Mouse (Mus musculus) forebrain, embryonic 13.5 days (tissue): Measurements from ENCODE around the gene Rimbp3. TPM values are rescaled to one million over a fixed set of nuclear protein-coding genes. Genes with fewer than 3 reads are reported as not detected.
"Not testable (repeated sequence)": the region's sequence is repeated elsewhere in the genome, so short reads cannot be mapped to it uniquely, and the experiment has no call there.

ENCODE experiments used
- ATAC-seq: fragments of 200-750 bp; cut with Nextera tagmentation; 2 replicates; pipeline ENCODE4 v1.8.0; 2017
- H3K27ac ChIP-seq: fragments of 300-500 bp; sonication (generic); 2 replicates; pipeline ENCODE4 v1.5.1; 2015; ENCODE audit warnings: inconsistent platforms, mild to moderate bottlenecking, moderate library complexity
- H3K27me3 ChIP-seq: fragments of 300-500 bp; sonication (generic); 2 replicates; pipeline ENCODE4 v1.6.1; 2015; ENCODE audit warnings: mild to moderate bottlenecking, inconsistent platforms
- H3K36me3 ChIP-seq: fragments of 300-500 bp; sonication (generic); 2 replicates; pipeline ENCODE4 v1.6.1; 2015; ENCODE audit warnings: mild to moderate bottlenecking, inconsistent platforms; ENCODE audit not compliant: poor library complexity, severe bottlenecking
- H3K4me1 ChIP-seq: fragments of 300-500 bp; sonication (generic); 2 replicates; pipeline ENCODE4 v1.6.1; 2015; ENCODE audit warnings: inconsistent platforms
- H3K4me2 ChIP-seq: fragments of 300-500 bp; sonication (generic); 2 replicates; pipeline ENCODE4 v1.6.1; 2015; ENCODE audit warnings: inconsistent platforms, mild to moderate bottlenecking, moderate library complexity
- H3K4me3 ChIP-seq: fragments of 300-500 bp; sonication (generic); 2 replicates; pipeline ENCODE4 v1.5.1; 2015; ENCODE audit warnings: mild to moderate bottlenecking, inconsistent platforms
- H3K9ac ChIP-seq: fragments of 300-500 bp; sonication (generic); 2 replicates; pipeline ENCODE4 v1.6.1; 2015; ENCODE audit warnings: mild to moderate bottlenecking, inconsistent platforms
- H3K9me3 ChIP-seq: fragments of 300-500 bp; sonication (generic); replicated peaks from 2 replicates; pipeline ENCODE4 v1.6.1; 2016; ENCODE audit warnings: inconsistent platforms
- WGBS: fragments of 180-500 bp; shearing (Covaris S2); methylation state at CpG from one replicate; pipeline ENCODE4 v1.1.7; 2015; 5-methylcytosine and 5-hydroxymethylcytosine counted together
- polyA plus RNA-seq: library from polyadenylated mRNA; unstranded; fragments of >200 nt; fragmentation: Nextera tagmentation; extraction: Ambion mirVana; gene quantifications from 2 replicates; pipeline ENCODE4 v1.2.1, GENCODE M21; 2015

Gene Rimbp3
- polyA plus RNA-seq, 1 experiment from 2014 or later: 1.4 TPM

DNA sequence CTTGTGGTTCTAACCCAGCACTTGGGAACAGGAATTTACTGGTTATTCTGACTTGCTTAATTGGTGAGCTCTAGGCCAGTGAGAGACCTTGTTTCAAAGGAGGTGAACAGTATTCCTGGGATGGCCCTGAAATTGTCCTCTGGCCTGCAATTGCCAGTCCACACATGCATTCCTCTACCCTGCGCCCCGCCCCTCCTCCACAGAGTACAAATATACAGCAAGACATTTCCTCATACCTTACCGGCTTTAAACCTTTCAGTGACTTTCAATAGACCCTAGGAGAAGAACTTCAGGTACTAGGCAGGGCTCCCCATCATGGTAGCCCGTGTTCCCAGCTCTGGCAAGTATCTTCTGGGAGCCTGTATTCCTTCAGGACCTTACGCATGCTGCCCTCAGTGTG lies 17.2 kb downstream of the Rimbp3 start:
- no peak overlapping the region for H3K27ac ChIP-seq
- WGBS: 85% methylated on average over 5 of the region's 5 CpGs
- H3K9me3 ChIP-seq: peaks cover 6% of the 10 kb centered on the region; the same call in 1 of the 2 replicates
- H3K4me1 ChIP-seq: no peaks in the 10 kb centered on the region
- H3K9ac ChIP-seq: no peak overlapping the region
- ATAC-seq: no peak
- H3K4me3 ChIP-seq: no peak overlapping the region
- H3K27me3 ChIP-seq: no peaks in the 10 kb centered on the region
- no peak overlapping the region for H3K4me2 ChIP-seq
- no peaks in the 10 kb centered on the region for H3K36me3 ChIP-seq

GRCm38 (mm10) chr16:17226496-17226895 lies 18.1 kb downstream of the Rimbp3 start:
- Histone ChIP-seq H3K27ac (no peak overlapping the region), H3K27me3 (no peaks in the 10 kb centered on the region), H3K4me3 (no peak overlapping the region), H3K4me2 (no peak overlapping the region), H3K4me1 (no peaks in the 10 kb centered on the region), H3K9me3 (peaks cover 6% of the 10 kb centered on the region; the same call in 1 of the 2 replicates), H3K36me3 (no peaks in the 10 kb centered on the region), H3K9ac (no peak overlapping the region)
- ATAC-seq: no peak

GRCm38 (mm10) chr16:17231523-17231922 lies 23.1 kb downstream of the Rimbp3 start:
- H3K27me3 ChIP-seq, H3K9me3 ChIP-seq: not testable (repeated sequence)
- 87% methylated on average over 2 of the region's 2 CpGs for WGBS

DNA sequence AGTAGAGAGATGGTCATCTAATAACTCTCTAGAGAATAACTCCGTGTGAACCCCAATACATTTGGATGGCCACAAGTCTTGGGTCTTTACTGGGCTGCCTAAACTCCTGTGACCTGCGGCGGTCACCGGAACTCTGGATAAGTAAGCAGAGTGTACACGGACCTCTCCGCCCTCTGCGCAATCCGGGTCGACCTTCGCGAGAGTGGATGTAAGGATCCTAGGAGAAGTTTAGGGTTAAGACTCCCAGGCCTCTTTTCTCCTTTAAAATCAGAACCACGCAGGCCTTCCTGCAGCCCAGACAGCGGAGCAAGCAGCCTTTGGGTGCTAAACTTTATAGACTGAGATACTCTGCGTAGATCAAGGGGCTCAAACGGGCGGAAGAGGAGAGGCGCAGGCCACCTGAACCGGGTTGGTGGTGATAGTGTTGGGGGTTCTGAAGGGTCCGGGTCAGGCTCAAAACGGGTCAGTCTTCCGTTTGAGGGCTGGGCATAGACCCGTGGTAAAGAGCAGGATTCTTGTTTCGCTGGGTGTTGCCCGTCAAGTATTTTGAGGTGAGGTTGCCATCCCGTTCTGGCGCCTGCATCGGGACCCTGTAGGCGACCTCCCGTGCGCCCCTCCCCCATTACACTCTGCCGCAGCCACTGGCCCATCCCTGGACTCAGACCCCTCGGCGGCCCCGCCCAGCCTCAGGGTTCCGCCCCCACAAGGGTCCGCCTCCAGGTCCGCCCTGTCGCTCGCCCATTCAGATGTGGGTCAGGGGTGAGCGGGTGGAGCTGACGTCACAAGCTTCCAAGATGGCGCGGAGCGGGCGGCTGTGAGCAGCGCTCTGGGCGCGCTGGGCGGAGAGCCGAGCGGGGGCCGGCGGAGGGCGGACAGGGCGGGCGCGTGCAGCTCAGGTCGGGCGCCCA lies 24.6 kb downstream of the Rimbp3 start, which contains the start of gene Hic2:
Gene Hic2, plus strand, starts transcription at position 779 of the 908 bp plus-strand sequence.
- H3K4me3 ChIP-seq: peak within 1 kb of the TSS; percentile 89
- H3K36me3 ChIP-seq: no peaks in the 10 kb centered on the region
- peak within 1 kb of the TSS; percentile 95 for H3K9ac ChIP-seq
- H3K9me3 ChIP-seq: peaks cover 6% of the 10 kb centered on the region; the same call in 1 of the 2 replicates
- peaks cover 35% of the 10 kb centered on the region for H3K4me1 ChIP-seq
- ATAC-seq: peak; percentile 96
- peak within 1 kb of the TSS; percentile 75 for H3K4me2 ChIP-seq
- peak within 1 kb of the TSS; percentile 95 for H3K27ac ChIP-seq
- H3K27me3 ChIP-seq: no peaks in the 10 kb centered on the region
- 1% methylated on average over 59 of the region's 59 CpGs for WGBS

More at GRCm38 (mm10) chr16:17231523-17231922, 23.1 kb downstream of the Rimbp3 start:
- peaks cover 25% of the 10 kb centered on the region for H3K4me1 ChIP-seq
- ATAC-seq, H3K36me3 ChIP-seq, H3K27ac ChIP-seq, H3K4me2 ChIP-seq, H3K9ac ChIP-seq, H3K4me3 ChIP-seq: not testable (repeated sequence)

GRCm38 (mm10) chr16:17233702-17234498 lies 25.5 kb downstream of the Rimbp3 start:
- H3K9ac ChIP-seq: peak overlapping the region; percentile 95
- WGBS: 1% methylated on average over 50 of the region's 62 CpGs
- no peaks in the 10 kb centered on the region for H3K36me3 ChIP-seq
- H3K9me3 ChIP-seq: peaks cover 6% of the 10 kb centered on the region; the same call in 1 of the 2 replicates
- H3K27me3 ChIP-seq: no peaks in the 10 kb centered on the region
- peak overlapping the region; percentile 89 for H3K4me3 ChIP-seq
- H3K27ac ChIP-seq: peak overlapping the region; percentile 95
- peaks cover 38% of the 10 kb centered on the region for H3K4me1 ChIP-seq
- ATAC-seq: peak; percentile 81
- peak overlapping the region; percentile 75 for H3K4me2 ChIP-seq

- H3K27me3 ChIP-seq: no peaks in the 10 kb centered on the region
- peaks cover 5% of the 10 kb centered on the region; the same call in 1 of the 2 replicates for H3K9me3 ChIP-seq
- no peak for ATAC-seq
- WGBS: 2% methylated on average over 12 of the region's 12 CpGs
- no peaks in the 10 kb centered on the region for H3K36me3 ChIP-seq
- H3K4me2 ChIP-seq: peak overlapping the region; percentile 75
- H3K4me1 ChIP-seq: peaks cover 42% of the 10 kb centered on the region
- H3K27ac ChIP-seq: peak overlapping the region; percentile 95
- H3K4me3 ChIP-seq: peak overlapping the region; percentile 89
- H3K9ac ChIP-seq: peak overlapping the region; percentile 95
Measured at GRCm38 (mm10) chr16:17234499-17234895, 26.1 kb downstream of the Rimbp3 start.

GRCm38 (mm10) chr16:17234916-17235665 lies 26.7 kb downstream of the Rimbp3 start:
- Histone ChIP-seq H3K4me2 (peak overlapping the region; percentile 75), H3K4me1 (peaks cover 45% of the 10 kb centered on the region), H3K9ac (peak overlapping the region; percentile 95), H3K27ac (peak overlapping the region; percentile 95), H3K9me3 (no peaks in the 10 kb centered on the region), H3K27me3 (no peaks in the 10 kb centered on the region), H3K4me3 (peak overlapping the region; percentile 89), H3K36me3 (no peaks in the 10 kb centered on the region)
- 53% methylated on average over 9 of the region's 9 CpGs for WGBS
- no peak for ATAC-seq

- peaks cover 47% of the 10 kb centered on the region for H3K4me1 ChIP-seq
- H3K4me2 ChIP-seq: no peak overlapping the region
- H3K27me3 ChIP-seq: no peaks in the 10 kb centered on the region
- H3K27ac ChIP-seq: no peak overlapping the region
- H3K9ac ChIP-seq: no peak overlapping the region; the same call in 1 of the 2 replicates
- H3K36me3 ChIP-seq: no peaks in the 10 kb centered on the region
- ATAC-seq: no peak
- WGBS: 91% methylated on average over 3 of the region's 3 CpGs
- no peak overlapping the region for H3K4me3 ChIP-seq
- no peaks in the 10 kb centered on the region for H3K9me3 ChIP-seq
Measured at GRCm38 (mm10) chr16:17237634-17238033, 29.2 kb downstream of the Rimbp3 start.

GRCm38 (mm10) chr16:17239409-17239808 lies 31.0 kb downstream of the Rimbp3 start:
- Histone ChIP-seq H3K27ac (no peak overlapping the region), H3K4me3 (no peak overlapping the region), H3K4me1 (peaks cover 42% of the 10 kb centered on the region), H3K27me3 (no peaks in the 10 kb centered on the region), H3K9me3 (no peaks in the 10 kb centered on the region), H3K4me2 (no peak overlapping the region), H3K9ac (no peak overlapping the region), H3K36me3 (no peaks in the 10 kb centered on the region)
- WGBS: 88% methylated on average over 2 of the region's 2 CpGs
- no peak for ATAC-seq

DNA sequence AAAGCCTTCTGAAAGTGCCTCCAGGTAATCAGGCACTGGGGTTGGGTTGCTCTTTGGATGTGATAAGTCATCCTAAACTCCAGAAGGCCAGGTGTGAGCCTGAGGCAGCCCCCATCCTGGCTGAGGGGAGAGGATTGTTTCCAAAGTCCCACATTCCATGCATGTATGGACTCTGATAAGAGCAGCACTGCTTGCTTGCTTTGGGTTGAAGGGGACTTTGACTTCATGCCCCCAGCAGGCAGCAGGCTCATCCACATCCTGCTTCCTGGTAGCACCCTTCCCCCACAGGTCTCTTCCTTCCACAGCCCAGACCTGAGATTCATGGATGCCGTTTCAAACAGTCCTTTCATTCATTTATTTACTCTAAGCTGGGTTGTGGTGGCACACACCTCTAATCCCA lies 35.3 kb downstream of the Rimbp3 start:
- Histone ChIP-seq H3K4me3 (no peak overlapping the region), H3K9me3 (no peaks in the 10 kb centered on the region), H3K9ac (no peak overlapping the region), H3K4me2 (no peak overlapping the region), H3K4me1 (peaks cover 22% of the 10 kb centered on the region), H3K36me3 (no peaks in the 10 kb centered on the region), H3K27ac (no peak overlapping the region), H3K27me3 (no peaks in the 10 kb centered on the region)
- ATAC-seq: no peak
- WGBS: 78% methylated on average over 1 of the region's 1 CpGs

- ATAC-seq: no peak
- Histone ChIP-seq H3K4me1 (peaks cover 14% of the 10 kb centered on the region), H3K27ac (no peak overlapping the region), H3K4me2 (no peak overlapping the region), H3K9me3 (no peaks in the 10 kb centered on the region), H3K36me3 (no peaks in the 10 kb centered on the region), H3K27me3 (no peaks in the 10 kb centered on the region), H3K9ac (no peak overlapping the region), H3K4me3 (no peak overlapping the region)
- WGBS: 83% methylated on average over 1 of the region's 1 CpGs
Measured at GRCm38 (mm10) chr16:17244996-17245395, 36.6 kb downstream of the Rimbp3 start.
